Mouse (Mus musculus) activated CD4-positive, CD25-positive, alpha-beta regulatory T cell (primary cell): ENCODE data around the gene Btbd35f8. TPM values are rescaled to one million over a fixed set of nuclear protein-coding genes. Genes with fewer than 3 reads are reported as not detected.

Experiments
- polyA plus RNA-seq, 2 experiments: library from polyadenylated mRNA; unstranded; fragments of 100-300 nt; shearing (Covaris generic); gene quantifications; one replicate each; pipeline ENCODE4 v1.2.1; 2017

The Btbd35f8 gene
- not detected for polyA plus RNA-seq

GRCm38 (mm10) chrX:34450224-34450623 lies at the start of gene Btbd35f8:
Btbd35f8 (plus strand) TSS chrX:34450524.

Other genes with a start within 250 kb of the Btbd35f8 start
- under 1 TPM in 1 of 2 experiments, not detected in 1; 0.44 TPM for gene Spin2g, start 211.8 kb upstream of the Btbd35f8 start, polyA plus RNA-seq